Mouse (Mus musculus): ENCODE results near the gene Pcca.

Pcca gene

GRCm38 (mm10) chr14:122747860-122748842 lies 214.0 kb downstream of the Pcca start:
- DNase-seq (ENCODE audit: low spot score) = no peak

GRCm38 (mm10) chr14:122751552-122751951 lies 217.4 kb downstream of the Pcca start:
- no peak for DNase-seq (ENCODE audit: low spot score)

GRCm38 (mm10) chr14:122753278-122753677 lies 219.2 kb downstream of the Pcca start:
- no peak for DNase-seq (ENCODE audit: low spot score)

GRCm38 (mm10) chr14:122754311-122754710 lies 220.2 kb downstream of the Pcca start:
- DNase-seq (ENCODE audit: low spot score) = no peak

GRCm38 (mm10) chr14:122755559-122755958 lies 221.4 kb downstream of the Pcca start:
- DNase-seq (ENCODE audit: low spot score) = no peak

- no peak for DNase-seq (ENCODE audit: low spot score)
Observed at GRCm38 (mm10) chr14:122756671-122757070, 222.5 kb downstream of the Pcca start.

GRCm38 (mm10) chr14:122759890-122760289 lies 225.8 kb downstream of the Pcca start:
- no peak for DNase-seq (ENCODE audit: low spot score)

GRCm38 (mm10) chr14:122760803-122761202 lies 226.7 kb downstream of the Pcca start:
- no peak for DNase-seq (ENCODE audit: low spot score)

- DNase-seq (ENCODE audit: low spot score) = no peak
Observed at GRCm38 (mm10) chr14:122762603-122763002, 228.5 kb downstream of the Pcca start.

GRCm38 (mm10) chr14:122765951-122766350 lies 231.8 kb downstream of the Pcca start:
- DNase-seq (ENCODE audit: low spot score) = no peak

GRCm38 (mm10) chr14:122766448-122766847 lies 232.3 kb downstream of the Pcca start:
- DNase-seq (ENCODE audit: low spot score) = no peak

- DNase-seq (ENCODE audit: low spot score) = no peak
Observed at GRCm38 (mm10) chr14:122784701-122785100, 250.6 kb downstream of the Pcca start.

GRCm38 (mm10) chr14:122788199-122788598 lies 254.1 kb downstream of the Pcca start:
- no peak for DNase-seq (ENCODE audit: low spot score)

- no peak for DNase-seq (ENCODE audit: low spot score)
Observed at GRCm38 (mm10) chr14:122790111-122790510, 256.0 kb downstream of the Pcca start.

GRCm38 (mm10) chr14:122793368-122793767 lies 259.2 kb downstream of the Pcca start:
- DNase-seq (ENCODE audit: low spot score) = no peak

- DNase-seq (ENCODE audit: low spot score) = no peak
Observed at GRCm38 (mm10) chr14:122800296-122800695, 266.2 kb downstream of the Pcca start.

GRCm38 (mm10) chr14:122821002-122821401 lies 286.9 kb downstream of the Pcca start:
- DNase-seq (ENCODE audit: low spot score) = no peak

- no peak for DNase-seq (ENCODE audit: low spot score)
Observed at GRCm38 (mm10) chr14:122823791-122824190, 289.7 kb downstream of the Pcca start.

GRCm38 (mm10) chr14:122825464-122825863 lies 291.3 kb downstream of the Pcca start:
- DNase-seq (ENCODE audit: low spot score) = no peak

GRCm38 (mm10) chr14:122830433-122830832 lies 296.3 kb downstream of the Pcca start:
- DNase-seq (ENCODE audit: low spot score) = no peak

- DNase-seq (ENCODE audit: low spot score) = no peak
Observed at GRCm38 (mm10) chr14:122833666-122834065, 299.5 kb downstream of the Pcca start.

- DNase-seq (ENCODE audit: low spot score) = no peak
Observed at GRCm38 (mm10) chr14:122834753-122835152, 300.6 kb downstream of the Pcca start.

- no peak for DNase-seq (ENCODE audit: low spot score)
Observed at GRCm38 (mm10) chr14:122835487-122836190, 301.5 kb downstream of the Pcca start.
